ENCODE assay signal across 24 mouse cellular contexts in genomic region chr15:81311026-81311425, GRCm38 (mm10). TPM values are rescaled to one million over a fixed set of nuclear protein-coding genes. Genes with fewer than 3 reads are reported as not detected.
DNase-seq lines count a peak whose midpoint lies in the region; ATAC-seq and TF ChIP-seq lines count a peak whose summit lies in the region.
"Had no signal": no experiment of that assay in that cellular context is flagged by ENCODE, and none has a peak within 500 bp of the region (broad histone marks: within the 10 kb centered on the region; RNA-seq: fewer than 3 reads in every experiment).

No protein-coding gene starts in this region.

- no peaks in the 10 kb centered on the region for H3K9me3 ChIP-seq in midbrain, embryonic 11.5 days (ENCODE audit: control insufficient read depth, low read length)
- H3K9me3 ChIP-seq in midbrain, embryonic 10.5 days (replicated peaks): no peaks in the 10 kb centered on the region
- no peaks in the 10 kb centered on the region for H3K9me3 ChIP-seq in stomach, postnatal 0 days (ENCODE audit: control insufficient read depth, low read length)
- H3K9me3 ChIP-seq: embryonic facial prominence, embryonic 15.5 days; forebrain, embryonic 12.5 days; heart, embryonic 15.5 days; hindbrain, embryonic 15.5 days had no signal

- ATAC-seq in midbrain, embryonic 11.5 days (ENCODE audit: low FRiP score): no peak
- peak; percentile 73 for ATAC-seq in stomach, postnatal 0 days (ENCODE audit: low FRiP score, low TSS enrichment)
- ATAC-seq: forebrain, embryonic 16.5 days had no signal

- DNase-seq in midbrain, embryonic 11.5 days (ENCODE audit: low spot score, missing footprints): peak; percentile 35
- no peak for DNase-seq in midbrain, embryonic 10.5 days (ENCODE audit: low spot score)
- peak; percentile 12 to 34 for DNase-seq in urinary bladder, adult 18-20 months (ENCODE audit: low spot score in 2 of 2)
- no peak for DNase-seq in urinary bladder, postnatal 10 days (ENCODE audit: low spot score)
- peak; percentile 71 for DNase-seq in NIH3T3 (ENCODE audit: low read depth)
- DNase-seq in stomach, postnatal 0 days (ENCODE audit: low spot score): no peak
- DNase-seq in thymus, postnatal 25 days: no peak
- no peak for DNase-seq in heart, adult 11 months
- DNase-seq: adrenal gland, postnatal 10 days; cerebellum, adult 11 months; cerebellum, adult 8-10 months; cerebellum, postnatal 14 days; embryo, embryonic 11 days; gastrocnemius, postnatal 10 days; heart, adult 2 months; heart, postnatal 14 days had no signal

- H3K4me2 ChIP-seq in midbrain, embryonic 11.5 days: no peak overlapping the region
- no peak overlapping the region for H3K4me2 ChIP-seq in stomach, postnatal 0 days (replicated peaks; ENCODE audit: low read depth)
- H3K4me2 ChIP-seq: embryonic facial prominence, embryonic 15.5 days; forebrain, embryonic 12.5 days; heart, embryonic 11.5 days; heart, embryonic 15.5 days; hindbrain, embryonic 15.5 days had no signal

- H3K27ac ChIP-seq in midbrain, embryonic 11.5 days (ENCODE audit: low read depth, low read length): no peak overlapping the region
- no peak overlapping the region for H3K27ac ChIP-seq in midbrain, embryonic 10.5 days (replicated peaks)
- H3K27ac ChIP-seq in stomach, postnatal 0 days (replicated peaks): no peak overlapping the region
- H3K27ac ChIP-seq: embryonic facial prominence, embryonic 15.5 days; forebrain, embryonic 12.5 days; heart, adult 2 months; heart, embryonic 15.5 days; hindbrain, embryonic 15.5 days had no signal

- no peak for TF ChIP-seq CTCF in stomach, postnatal 0 days (IDR thresholded peaks at IDR 0.05; ENCODE audit: low read depth)

- 89% methylated on average over 6 of the region's 6 CpGs for WGBS in midbrain, embryonic 11.5 days
- WGBS in midbrain, embryonic 10.5 days: 86% methylated on average over 6 of the region's 6 CpGs
- 28% methylated on average over 6 of the region's 6 CpGs for WGBS in stomach, postnatal 0 days

- H3K9ac ChIP-seq in midbrain, embryonic 11.5 days (ENCODE audit: low read length): no peak overlapping the region
- H3K9ac ChIP-seq in stomach, postnatal 0 days (ENCODE audit: low read length): no peak overlapping the region
- H3K9ac ChIP-seq: embryonic facial prominence, embryonic 15.5 days; forebrain, embryonic 12.5 days; heart, embryonic 15.5 days; hindbrain, embryonic 15.5 days had no signal

- no peaks in the 10 kb centered on the region for H3K27me3 ChIP-seq in midbrain, embryonic 11.5 days (ENCODE audit: control insufficient read depth, insufficient read depth, low read length)
- H3K27me3 ChIP-seq in midbrain, embryonic 10.5 days (ENCODE audit: low read depth, poor library complexity, severe bottlenecking): no peaks in the 10 kb centered on the region
- H3K27me3 ChIP-seq in stomach, postnatal 0 days (ENCODE audit: control insufficient read depth, insufficient read depth, low read length): no peaks in the 10 kb centered on the region
- H3K27me3 ChIP-seq: CH12.LX; embryonic facial prominence, embryonic 15.5 days; forebrain, embryonic 12.5 days; heart, embryonic 15.5 days; hindbrain, embryonic 15.5 days had no signal

- no peaks in the 10 kb centered on the region for H3K4me1 ChIP-seq in midbrain, embryonic 11.5 days (ENCODE audit: control insufficient read depth, insufficient read depth, low read length)
- no peaks in the 10 kb centered on the region for H3K4me1 ChIP-seq in midbrain, embryonic 10.5 days
- no peaks in the 10 kb centered on the region for H3K4me1 ChIP-seq in stomach, postnatal 0 days (replicated peaks; ENCODE audit: control insufficient read depth, insufficient read depth)
- H3K4me1 ChIP-seq: embryonic facial prominence, embryonic 15.5 days; forebrain, embryonic 12.5 days; heart, embryonic 15.5 days; hindbrain, embryonic 15.5 days had no signal

- TF ChIP-seq EP300 in stomach, postnatal 0 days (optimal IDR thresholded peaks at IDR 0.05): no peak

- 0 out of 2 replicates have a peak, but pooled peaks cover 2% of the 10 kb centered on the region for H3K36me3 ChIP-seq in midbrain, embryonic 11.5 days (ENCODE audit: control insufficient read depth, insufficient read depth, low read length)
- H3K36me3 ChIP-seq in midbrain, embryonic 10.5 days: peaks cover 10% of the 10 kb centered on the region
- 0 out of 2 replicates have a peak, but pooled peaks cover 1% of the 10 kb centered on the region for H3K36me3 ChIP-seq in stomach, postnatal 0 days (ENCODE audit: control insufficient read depth, insufficient read depth, low read length)
- H3K36me3 ChIP-seq: hindbrain, embryonic 15.5 days had no signal

- H3K4me3 ChIP-seq in midbrain, embryonic 11.5 days (ENCODE audit: low read depth, low read length): no peak overlapping the region
- no peak overlapping the region for H3K4me3 ChIP-seq in midbrain, embryonic 10.5 days
- H3K4me3 ChIP-seq in stomach, postnatal 0 days (ENCODE audit: low read depth, low read length): no peak overlapping the region
- H3K4me3 ChIP-seq: embryonic facial prominence, embryonic 15.5 days; erythroblast, embryonic 14.5 days; forebrain, embryonic 12.5 days; heart, adult 2 months; heart, embryonic 15.5 days; hindbrain, embryonic 15.5 days had no signal

RNA-seq across cellular contexts. Expression of gene Slc25a17, which starts 49.6 kb away (rescaled TPM):
- 110 and 118 TPM in 2 replicates for polyA plus RNA-seq in midbrain, embryonic 11.5 days (2014; fragmentation: Nextera tagmentation; extraction: Ambion mirVana)
- 91.3 and 107 TPM in 2 replicates for polyA plus RNA-seq in midbrain, embryonic 10.5 days (2016; fragmentation: Nextera tagmentation; extraction: Ambion mirVana)
- 84.6 and 85.1 TPM in 2 replicates for polyA plus RNA-seq in stomach, postnatal 0 days (2015; fragmentation: Nextera tagmentation; extraction: Ambion mirVana)

Comparison
In these comparisons a context has a peak if more than half of its experiments do, and no peak if none do; other contexts are left out.
1. DNase-seq: peak in midbrain, embryonic 11.5 days (single experiment), urinary bladder, adult 18-20 months (2 of 2) and NIH3T3 (single experiment); none in midbrain, embryonic 10.5 days (single experiment), urinary bladder, postnatal 10 days (single experiment), stomach, postnatal 0 days (single experiment), thymus, postnatal 25 days (single experiment) and heart, adult 11 months (single experiment).